Mouse (Mus musculus): ENCODE results near the gene Snap47.

DNA sequence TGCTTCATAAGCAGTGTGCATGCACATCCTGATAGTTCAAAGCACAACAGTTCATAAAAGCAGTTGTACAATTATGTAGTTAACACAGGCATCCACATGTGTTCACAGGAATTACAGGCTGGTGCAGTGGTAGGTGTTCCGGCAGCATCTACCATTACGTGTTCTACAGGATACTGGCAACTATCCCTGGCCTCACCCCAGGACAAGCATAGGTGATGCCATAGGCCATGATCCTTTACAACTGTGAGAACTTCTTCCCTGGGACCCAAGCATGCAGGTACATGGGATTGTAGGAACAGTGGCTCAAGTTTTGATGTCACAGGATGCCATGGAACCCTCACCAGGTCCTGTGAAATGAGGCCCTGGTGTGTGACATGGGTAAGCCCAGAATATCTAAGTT, 9.5 kb upstream of the Snap47 start:
- TF ChIP-seq EP300 (IDR thresholded peaks at IDR 0.05; ENCODE audit: low read depth) = no peak
- no peak for TF ChIP-seq CTCF (IDR thresholded peaks at IDR 0.05; ENCODE audit: low read depth)

Measured in liver, embryonic 14.5 days (tissue).